Mouse (Mus musculus) erythroblast, adult 5-6 weeks (primary cell): Measurements from ENCODE around the gene Ets1. TPM values are rescaled to one million over a fixed set of nuclear protein-coding genes. Genes with fewer than 3 reads are reported as not detected.

ENCODE experiments used
- ATAC-seq: replicated peaks from 2 replicates; pipeline ENCODE4 v1.8.0; 2016; ENCODE audit warnings: moderate number of reproducible peaks, mild to moderate bottlenecking, moderate TSS enrichment, inconsistent platforms; ENCODE audit not compliant: poor library complexity, low FRiP score, severe bottlenecking
- total RNA-seq, 2 experiments: library from RNA; stranded (forward) in 1 of 2; stranded (reverse) in 1 of 2; fragments of 150-400 nt in 1 of 2; fragments of 200-764, 138-1000 nt in 1 of 2; gene quantifications; 2 replicates each; pipeline versions ENCODE4 v1.2.3 to v1.2.4; 2015 to 2017; ENCODE audit warnings: low replicate concordance in 2 of 2

Ets1 gene
- total RNA-seq (2015; ENCODE audit: low replicate concordance) (5.0 and 6.5 TPM in 2 replicates), total RNA-seq (2017; ENCODE audit: low replicate concordance) (10.5 and 11.3 TPM in 2 replicates)

- ATAC-seq, result no peak
Measured at GRCm38 (mm10) chr9:32635627-32636385, at the start of gene Ets1. Gene Ets1, plus strand, starts transcription at chr9:32636221.

GRCm38 (mm10) chr9:32589900-32590299 is 46.1 kb upstream of the Ets1 start:
- ATAC-seq, result peak; percentile 59; the same call in 1 of the 2 replicates

- no peak for ATAC-seq
Measured at GRCm38 (mm10) chr9:32590571-32590970, 45.5 kb upstream of the Ets1 start.

- peak; percentile 73; the same call in 1 of the 2 replicates for ATAC-seq
Measured at GRCm38 (mm10) chr9:32591732-32592582, 44.1 kb upstream of the Ets1 start.

- no peak for ATAC-seq
Measured at GRCm38 (mm10) chr9:32592583-32592890, 43.5 kb upstream of the Ets1 start.

- no peak for ATAC-seq
Measured at GRCm38 (mm10) chr9:32593816-32594215, 42.2 kb upstream of the Ets1 start.

- ATAC-seq, result no peak
Measured at GRCm38 (mm10) chr9:32594346-32594745, 41.7 kb upstream of the Ets1 start.

- no peak for ATAC-seq
Measured at GRCm38 (mm10) chr9:32595076-32595820, 40.8 kb upstream of the Ets1 start.

GRCm38 (mm10) chr9:32596366-32596765 is 39.7 kb upstream of the Ets1 start:
- no peak for ATAC-seq

GRCm38 (mm10) chr9:32601953-32602352 is 34.1 kb upstream of the Ets1 start:
- no peak for ATAC-seq

GRCm38 (mm10) chr9:32603097-32603496 is 32.9 kb upstream of the Ets1 start:
- ATAC-seq, result no peak

- ATAC-seq, result peak; percentile 57
Measured at GRCm38 (mm10) chr9:32607218-32607617, 28.8 kb upstream of the Ets1 start.

GRCm38 (mm10) chr9:32608831-32609610 is 27.0 kb upstream of the Ets1 start:
- ATAC-seq, result no peak

- ATAC-seq, result no peak
Measured at GRCm38 (mm10) chr9:32610218-32610617, 25.8 kb upstream of the Ets1 start.

- no peak for ATAC-seq
Measured at GRCm38 (mm10) chr9:32610631-32611030, 25.4 kb upstream of the Ets1 start.

GRCm38 (mm10) chr9:32611340-32611739 is 24.7 kb upstream of the Ets1 start:
- ATAC-seq, result no peak

- ATAC-seq, result no peak
Measured at GRCm38 (mm10) chr9:32612426-32612825, 23.6 kb upstream of the Ets1 start.

GRCm38 (mm10) chr9:32612861-32613421 is 23.1 kb upstream of the Ets1 start:
- ATAC-seq, result no peak

- no peak for ATAC-seq
Measured at GRCm38 (mm10) chr9:32614191-32614590, 21.8 kb upstream of the Ets1 start.
